Mouse (Mus musculus): ENCODE results near the gene Rfwd3. TPM values are rescaled to one million over a fixed set of nuclear protein-coding genes. Genes with fewer than 3 reads are reported as not detected.
"Not testable (repeated sequence)": the region's sequence is repeated elsewhere in the genome, so short reads cannot be mapped to it uniquely, and the experiment has no call there.

Rfwd3 gene
- polyA plus RNA-seq, 1 experiment from 2014 or later: 74.4 TPM

GRCm38 (mm10) chr8:111310006-111310405 lies 10.0 kb upstream of the Rfwd3 start:
- not testable (repeated sequence) for ATAC-seq (ENCODE audit: low FRiP score, low read depth); H3K36me3 ChIP-seq
- 93% methylated on average over 15 of the region's 15 CpGs for WGBS

GRCm38 (mm10) chr8:111305031-111305730 lies 5.2 kb upstream of the Rfwd3 start:
- Histone ChIP-seq H3K9ac (replicated peaks) (no peak overlapping the region), H3K27ac (replicated peaks) (no peak overlapping the region), H3K36me3 (no peaks in the 10 kb centered on the region), H3K9me3 (no peaks in the 10 kb centered on the region), H3K4me1 (no peaks in the 10 kb centered on the region), H3K4me3 (no peak overlapping the region), H3K4me2 (replicated peaks) (no peak overlapping the region), H3K27me3 (no peaks in the 10 kb centered on the region)
- ATAC-seq (ENCODE audit: low FRiP score, low read depth): no peak
- WGBS: 26% methylated on average over 5 of the region's 5 CpGs

More at GRCm38 (mm10) chr8:111310006-111310405, 10.0 kb upstream of the Rfwd3 start:
- not testable (repeated sequence) for H3K9ac ChIP-seq (replicated peaks); H3K4me3 ChIP-seq; H3K9me3 ChIP-seq; H3K27ac ChIP-seq (replicated peaks); H3K4me1 ChIP-seq; H3K4me2 ChIP-seq (replicated peaks); H3K27me3 ChIP-seq

- 91% methylated on average over 3 of the region's 3 CpGs for WGBS
- no peak overlapping the region for H3K4me2 ChIP-seq (replicated peaks)
- H3K9me3 ChIP-seq: no peaks in the 10 kb centered on the region
- no peak overlapping the region for H3K9ac ChIP-seq (replicated peaks)
- H3K27ac ChIP-seq (replicated peaks): no peak overlapping the region
- H3K4me1 ChIP-seq: no peaks in the 10 kb centered on the region
- H3K36me3 ChIP-seq: no peaks in the 10 kb centered on the region
- no peaks in the 10 kb centered on the region for H3K27me3 ChIP-seq
- no peak overlapping the region for H3K4me3 ChIP-seq
- no peak for ATAC-seq (ENCODE audit: low FRiP score, low read depth)
These were observed 4.3 kb upstream of the Rfwd3 start for GRCm38 (mm10) chr8:111304359-111304758.

DNA sequence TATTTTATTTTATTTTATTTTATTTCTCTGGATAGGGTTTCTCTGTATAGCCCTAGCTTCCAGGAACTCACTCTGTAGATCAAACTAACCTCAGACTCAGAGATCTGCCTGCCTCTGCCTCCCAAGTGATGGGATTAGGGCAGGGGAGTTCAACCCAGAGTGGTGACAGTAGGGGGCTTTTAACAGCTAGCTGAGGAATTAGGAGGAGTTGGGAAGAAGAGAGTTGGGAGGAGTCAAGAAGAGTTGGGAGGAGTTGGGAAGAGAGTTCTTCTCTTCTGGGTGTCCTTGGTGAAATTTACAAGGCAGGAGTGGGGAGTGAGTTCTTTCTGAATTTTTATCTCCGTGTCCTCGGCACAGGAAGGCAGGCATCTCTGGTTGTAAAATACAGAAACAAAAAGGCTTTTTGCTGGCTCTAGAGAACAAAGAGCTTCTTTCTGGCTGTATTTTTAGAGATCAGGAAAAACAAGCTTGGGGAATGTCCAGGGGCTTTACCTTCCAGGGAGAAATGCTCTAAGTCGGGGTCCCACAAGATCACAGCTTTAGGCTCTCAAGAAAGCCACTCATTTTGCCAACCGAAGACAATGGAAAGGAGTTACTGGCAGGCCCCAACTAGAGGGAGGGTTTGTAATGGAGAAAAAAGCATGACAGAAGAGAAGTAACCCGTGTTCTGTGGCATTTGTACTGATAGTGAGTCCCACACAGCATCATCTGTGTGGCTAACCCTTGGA lies 3.2 kb upstream of the Rfwd3 start:
- not testable (repeated sequence) for H3K36me3 ChIP-seq; H3K9me3 ChIP-seq; H3K4me2 ChIP-seq (replicated peaks); H3K4me3 ChIP-seq; ATAC-seq (ENCODE audit: low FRiP score, low read depth); H3K4me1 ChIP-seq; H3K9ac ChIP-seq (replicated peaks); H3K27ac ChIP-seq (replicated peaks); H3K27me3 ChIP-seq
- 86% methylated on average over 5 of the region's 5 CpGs for WGBS

- Histone ChIP-seq H3K27me3 (no peaks in the 10 kb centered on the region), H3K4me1 (peaks cover 10% of the 10 kb centered on the region), H3K9me3 (no peaks in the 10 kb centered on the region), H3K27ac (replicated peaks) (peak overlapping the region; percentile 58), H3K9ac (replicated peaks) (no peak overlapping the region), H3K4me3 (peak overlapping the region; percentile 92), H3K4me2 (replicated peaks) (peak overlapping the region; percentile 33), H3K36me3 (peaks cover 9% of the 10 kb centered on the region; the same call in 1 of the 2 replicates)
- ATAC-seq (ENCODE audit: low FRiP score, low read depth): no peak
- 66% methylated on average over 11 of the region's 11 CpGs for whole genome bisulfite sequencing
These were observed 850 bp upstream of the Rfwd3 start for GRCm38 (mm10) chr8:111300597-111301546.

- under 1% methylated on average over 28 of the region's 28 CpGs for WGBS
- Histone ChIP-seq H3K4me3 (peak overlapping the region; percentile 92), H3K9ac (replicated peaks) (peak overlapping the region; percentile 91), H3K36me3 (peaks cover 19% of the 10 kb centered on the region), H3K9me3 (no peaks in the 10 kb centered on the region), H3K4me2 (replicated peaks) (peak overlapping the region; percentile 65), H3K27ac (replicated peaks) (peak overlapping the region; percentile 84; the same call in 1 of the 2 replicates), H3K4me1 (peaks cover 10% of the 10 kb centered on the region), H3K27me3 (no peaks in the 10 kb centered on the region)
- no peak for ATAC-seq (ENCODE audit: low FRiP score, low read depth)
These were observed 630 bp downstream of the Rfwd3 start for GRCm38 (mm10) chr8:111299363-111299820.

GRCm38 (mm10) chr8:111298011-111298410 lies 2.0 kb downstream of the Rfwd3 start:
- ATAC-seq (ENCODE audit: low FRiP score, low read depth): no peak
- H3K9me3 ChIP-seq: no peaks in the 10 kb centered on the region
- H3K9ac ChIP-seq (replicated peaks): no peak overlapping the region
- H3K4me3 ChIP-seq: 0 out of 2 replicates have a peak overlapping the region, but pooled peaks have one; percentile 3
- 92% methylated on average over 1 of the region's 1 CpGs for WGBS
- H3K27ac ChIP-seq (replicated peaks): no peak overlapping the region
- peaks cover 10% of the 10 kb centered on the region for H3K4me1 ChIP-seq
- peaks cover 33% of the 10 kb centered on the region for H3K36me3 ChIP-seq
- H3K27me3 ChIP-seq: no peaks in the 10 kb centered on the region
- peak overlapping the region; percentile 65 for H3K4me2 ChIP-seq (replicated peaks)

- WGBS: 96% methylated on average over 7 of the region's 7 CpGs
- Histone ChIP-seq H3K9me3 (no peaks in the 10 kb centered on the region), H3K27me3 (no peaks in the 10 kb centered on the region), H3K4me3 (no peak overlapping the region), H3K4me1 (no peaks in the 10 kb centered on the region), H3K36me3 (peaks cover 87% of the 10 kb centered on the region), H3K9ac (replicated peaks) (no peak overlapping the region), H3K27ac (replicated peaks) (no peak overlapping the region), H3K4me2 (replicated peaks) (no peak overlapping the region)
- ATAC-seq (ENCODE audit: low FRiP score, low read depth): no peak
These were observed 8.3 kb downstream of the Rfwd3 start for GRCm38 (mm10) chr8:111291733-111292132.

- H3K9me3 ChIP-seq: no peaks in the 10 kb centered on the region
- no peaks in the 10 kb centered on the region for H3K4me1 ChIP-seq
- WGBS: 95% methylated on average over 7 of the region's 7 CpGs
- ATAC-seq (ENCODE audit: low FRiP score, low read depth): no peak
- no peak overlapping the region for H3K4me2 ChIP-seq (replicated peaks)
- no peaks in the 10 kb centered on the region for H3K27me3 ChIP-seq
- H3K36me3 ChIP-seq: peaks cover 90% of the 10 kb centered on the region
- no peak overlapping the region for H3K4me3 ChIP-seq
- no peak overlapping the region for H3K9ac ChIP-seq (replicated peaks)
- H3K27ac ChIP-seq (replicated peaks): no peak overlapping the region
These were observed 9.4 kb downstream of the Rfwd3 start for GRCm38 (mm10) chr8:111290586-111290985.

- H3K27me3 ChIP-seq: no peaks in the 10 kb centered on the region
- peaks cover 91% of the 10 kb centered on the region for H3K36me3 ChIP-seq
- WGBS: 92% methylated on average over 4 of the region's 4 CpGs
- no peak overlapping the region for H3K4me2 ChIP-seq (replicated peaks)
- H3K27ac ChIP-seq (replicated peaks): no peak overlapping the region
- H3K4me3 ChIP-seq: no peak overlapping the region
- H3K4me1 ChIP-seq: no peaks in the 10 kb centered on the region
- no peak for ATAC-seq (ENCODE audit: low FRiP score, low read depth)
- H3K9ac ChIP-seq (replicated peaks): no peak overlapping the region
- no peaks in the 10 kb centered on the region for H3K9me3 ChIP-seq
These were observed 14.4 kb downstream of the Rfwd3 start for GRCm38 (mm10) chr8:111285603-111286002.

- ATAC-seq (ENCODE audit: low FRiP score, low read depth): no peak
- Histone ChIP-seq H3K4me3 (no peak overlapping the region), H3K27me3 (no peaks in the 10 kb centered on the region), H3K36me3 (peaks cover 92% of the 10 kb centered on the region), H3K27ac (replicated peaks) (no peak overlapping the region), H3K4me1 (no peaks in the 10 kb centered on the region), H3K4me2 (replicated peaks) (no peak overlapping the region), H3K9me3 (no peaks in the 10 kb centered on the region), H3K9ac (replicated peaks) (no peak overlapping the region)
- WGBS: 95% methylated on average over 3 of the region's 3 CpGs
These were observed 17.9 kb downstream of the Rfwd3 start for GRCm38 (mm10) chr8:111282093-111282492.

All from midbrain, embryonic 12.5 days (tissue).